Mouse (Mus musculus) adrenal gland, postnatal 14 days (tissue): ENCODE data around the gene Psmd2. TPM values are rescaled to one million over a fixed set of nuclear protein-coding genes. Genes with fewer than 3 reads are reported as not detected.

ENCODE experiments used
- DNase-seq: peaks from one replicate; pipeline ENCODE4 v3.0.0; 2021; ENCODE audit warnings: mixed read lengths
- long read RNA-seq, 2 experiments: library from polyadenylated mRNA; stranded (forward); transcript quantifications; one replicate each; pipeline ENCODE4 v2.0.0; 2021
- total RNA-seq: library from RNA; stranded (reverse); gene quantifications from 2 replicates; pipeline ENCODE4 v1.2.3, GENCODE M21; 2021

The Psmd2 gene
- 220 and 224 TPM in 2 replicates for total RNA-seq
- long read RNA-seq, experiment 1, transcript Psmd2-201 (21 exons, 2,961 nt), result major isoform, 406 of 473 reads
- long read RNA-seq, experiment 1, partial matches to known transcripts, result 47 of 473 reads
- long read RNA-seq, experiment 1, other reads (novel, unspliced or antisense), result 19 of 473 reads
- long read RNA-seq, experiment 2, transcript Psmd2-201 (21 exons, 2,961 nt), result major isoform, 255 of 306 reads
- long read RNA-seq, experiment 2, partial matches to known transcripts, result 40 of 306 reads
- long read RNA-seq, experiment 2, other reads (novel, unspliced or antisense), result 10 of 306 reads

DNA sequence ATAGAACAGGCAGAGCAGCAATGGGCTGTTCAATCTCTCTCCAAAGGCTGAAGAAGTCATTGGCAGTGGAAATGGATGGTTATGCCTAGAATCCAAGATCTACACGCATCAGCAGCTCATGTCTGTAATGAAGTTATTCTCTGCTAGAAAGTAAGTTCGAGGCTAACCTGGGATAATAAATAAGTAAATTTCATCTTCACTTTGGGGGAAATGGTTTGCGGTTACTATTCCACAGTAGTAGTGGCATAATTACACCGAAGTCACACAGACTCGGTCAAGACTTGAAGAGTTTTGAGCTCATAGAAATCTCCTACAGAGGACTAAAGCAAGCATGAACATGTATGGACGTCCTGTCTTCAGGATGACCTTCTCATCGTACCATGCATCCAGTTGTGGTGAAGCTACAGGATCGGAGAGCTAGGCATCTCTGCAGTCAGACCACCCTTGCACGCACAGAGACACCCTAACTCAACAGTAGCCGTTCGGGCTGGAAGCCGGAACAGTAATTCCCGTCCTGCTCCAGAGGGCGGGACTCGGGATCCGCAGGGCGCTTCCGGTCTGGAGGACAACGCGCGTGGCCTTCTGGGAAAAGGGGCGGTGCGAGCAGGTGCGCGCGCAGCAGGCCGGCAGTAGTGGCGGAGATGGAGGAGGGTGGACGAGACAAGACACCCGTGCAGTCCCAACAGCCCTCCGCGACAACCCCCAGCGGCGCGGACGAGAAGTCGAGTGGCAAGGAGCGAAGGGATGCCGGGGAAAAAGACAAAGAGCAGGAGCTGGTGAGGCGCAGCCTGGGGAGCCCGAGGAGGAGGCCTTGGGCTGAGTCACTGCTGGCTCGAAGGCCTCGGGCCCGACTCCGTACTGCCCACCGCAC, at the start of gene Psmd2:
TSS of gene Psmd2 (plus strand) at position 577 of the 871 bp plus-strand sequence.
- peak; percentile 99 for DNase-seq

GRCm38 (mm10) chr16:20604705-20605104, 46.7 kb upstream of the Psmd2 start:
- no peak for DNase-seq

DNA sequence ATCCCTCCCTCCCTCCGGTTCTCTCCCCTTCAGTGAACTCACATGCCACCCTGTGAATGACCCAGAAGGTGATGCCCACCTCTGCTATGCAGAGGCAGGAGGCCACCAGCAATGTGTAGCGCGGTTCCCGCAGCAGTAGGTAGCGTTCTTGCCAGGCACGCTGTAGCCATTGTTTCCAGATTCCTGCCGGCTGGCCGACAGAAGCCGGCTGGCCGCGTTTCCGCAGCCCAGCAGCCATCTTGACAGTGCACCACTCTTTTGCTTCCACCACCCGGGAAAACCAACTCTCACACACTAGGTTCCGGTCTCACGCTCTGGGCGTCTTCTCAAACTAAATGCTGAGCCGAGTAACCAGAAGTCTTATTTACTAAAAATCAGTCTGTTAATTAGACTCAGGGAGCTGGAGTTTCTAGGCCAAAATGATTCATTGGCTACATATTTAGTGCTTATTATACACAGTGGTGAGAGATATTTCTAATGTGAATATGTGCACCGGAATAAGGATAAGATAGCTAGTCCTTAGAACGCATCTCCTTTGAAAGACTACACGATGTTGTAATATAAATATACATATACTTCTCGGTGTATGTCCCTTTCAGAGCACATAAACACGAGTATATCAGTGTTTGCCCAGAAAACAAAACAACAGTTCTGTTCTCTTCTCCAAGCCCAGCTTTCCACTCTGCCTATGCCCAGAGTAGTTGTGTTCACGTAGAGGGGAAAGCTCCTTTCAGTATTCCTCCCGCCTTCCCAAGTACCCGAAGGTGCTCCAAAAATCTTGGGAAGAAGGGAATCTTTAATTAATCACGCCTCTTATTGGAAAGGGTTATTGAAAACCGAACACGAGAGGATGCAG, 40.7 kb upstream of the Psmd2 start:
- DNase-seq, result peak; percentile 85

GRCm38 (mm10) chr16:20611357-20612227, 39.9 kb upstream of the Psmd2 start, which contains the start of the genes Eef1akmt4, Gm49333 and Alg3:
Gene Eef1akmt4, plus strand, starts transcription at chr16:20611593.
Gene Gm49333, plus strand, starts transcription at chr16:20611610.
Gene Alg3, minus strand, starts transcription at chr16:20611735.
- peak; percentile 94 for DNase-seq

GRCm38 (mm10) chr16:20619541-20620398, 31.7 kb upstream of the Psmd2 start:
- DNase-seq, result peak; percentile 62

- peak; percentile 16 for DNase-seq
Observed at GRCm38 (mm10) chr16:20620399-20620735, 31.1 kb upstream of the Psmd2 start.

- peak; percentile 24 for DNase-seq
Observed at GRCm38 (mm10) chr16:20620751-20621190, 30.7 kb upstream of the Psmd2 start.

- DNase-seq, result peak; percentile 80
Observed at GRCm38 (mm10) chr16:20621191-20621990, 30.1 kb upstream of the Psmd2 start, which contains the start of gene Camk2n2. Gene Camk2n2, minus strand, starts transcription at chr16:20621287.

DNA sequence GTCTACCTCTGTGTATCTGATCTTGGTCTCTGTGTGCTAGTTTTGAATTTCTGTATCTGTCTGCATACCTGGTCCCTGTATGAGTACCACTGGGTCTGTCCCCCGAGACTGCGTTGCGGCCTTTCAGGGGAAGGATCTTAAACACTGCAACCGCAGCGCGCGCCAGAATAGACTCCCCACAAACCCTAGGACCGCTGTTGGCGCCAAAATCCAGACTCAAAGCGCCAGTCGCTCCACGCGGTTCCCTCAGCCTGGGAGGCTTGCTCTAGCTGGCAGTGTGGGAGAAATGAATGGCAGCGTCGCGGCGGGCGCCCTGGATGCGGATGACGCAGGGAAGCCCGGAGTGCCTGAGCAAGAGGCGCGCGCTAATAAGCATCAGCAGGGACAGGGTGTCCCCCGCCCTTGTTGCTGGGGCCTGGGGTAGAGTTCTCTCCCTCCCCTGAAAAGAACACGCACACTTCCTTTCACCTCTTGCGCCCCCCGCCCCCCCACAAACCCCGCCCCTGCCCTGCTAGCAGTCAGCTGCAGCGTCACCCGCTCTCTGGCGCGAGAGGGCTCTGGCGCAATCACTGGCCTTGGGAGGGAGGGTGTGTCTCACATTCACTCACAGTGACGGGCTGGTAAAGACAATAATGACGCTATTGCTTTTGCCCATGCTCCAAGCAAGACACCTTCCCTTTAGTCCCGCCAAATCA, 29.3 kb upstream of the Psmd2 start:
- DNase-seq, result peak; percentile 93

DNA sequence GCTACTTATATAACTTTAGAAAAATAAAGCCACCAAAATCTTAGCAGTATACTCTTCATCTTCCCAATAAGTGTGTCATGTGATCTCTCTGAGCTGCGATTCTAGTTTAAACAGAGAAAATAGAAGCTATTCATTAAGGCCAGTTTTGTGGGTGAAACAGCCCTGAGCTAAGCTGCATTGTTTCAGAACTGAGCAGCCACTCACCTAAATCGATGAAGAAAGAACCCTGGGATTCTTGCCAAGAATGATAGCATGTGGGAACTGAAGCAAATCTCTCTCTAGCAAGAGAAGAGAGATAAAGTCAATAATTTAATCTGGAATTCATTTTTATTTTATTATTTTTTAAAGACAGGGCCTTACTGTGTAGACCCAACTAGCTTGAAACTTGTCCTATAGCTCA, 28.2 kb upstream of the Psmd2 start:
- DNase-seq, result no peak

GRCm38 (mm10) chr16:20628871-20629391, 22.5 kb upstream of the Psmd2 start:
- no peak for DNase-seq

DNA sequence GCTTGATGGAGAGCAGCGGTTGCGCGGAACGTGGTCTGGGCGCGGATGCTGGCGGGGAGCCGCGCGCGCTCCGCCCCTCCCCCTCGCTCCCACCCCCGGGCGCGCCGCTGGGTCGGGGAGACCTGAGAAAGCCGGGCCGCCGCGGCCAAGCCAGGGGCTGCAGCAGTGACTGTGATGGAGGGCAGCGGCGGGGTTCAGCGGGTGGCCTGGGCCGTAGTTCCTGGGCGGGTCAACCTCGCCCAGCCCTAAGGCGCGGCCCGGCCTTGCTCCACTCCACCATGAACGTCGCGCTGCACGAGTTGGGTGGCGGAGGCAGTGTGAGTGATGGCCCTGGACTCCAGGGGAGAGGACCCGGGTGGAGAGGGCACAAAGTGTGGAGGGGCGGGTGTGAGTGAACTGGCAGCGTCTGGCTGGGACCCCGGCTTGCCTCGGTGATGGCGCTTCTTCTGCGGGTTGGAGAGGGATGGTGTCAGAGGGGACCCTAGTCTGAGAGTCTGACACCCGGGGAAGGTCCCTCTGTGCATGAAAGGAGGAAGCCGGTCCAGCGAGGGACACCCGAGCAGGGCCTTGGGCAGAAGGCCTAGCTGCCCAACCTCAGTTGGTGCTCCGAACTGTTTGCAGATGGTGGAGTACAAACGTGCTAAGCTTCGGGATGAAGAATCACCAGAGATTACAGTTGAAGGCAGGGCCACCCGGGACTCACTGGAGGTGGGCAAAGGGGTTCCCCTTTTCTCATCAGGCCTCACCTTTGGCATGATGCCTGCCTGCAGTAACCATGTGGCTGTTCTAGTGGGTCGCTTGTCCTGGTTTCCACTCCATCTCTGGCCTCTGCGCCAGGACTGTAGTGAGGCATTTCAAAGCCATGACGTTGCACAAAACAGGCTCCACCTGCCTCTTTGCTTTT, 21.5 kb upstream of the Psmd2 start, which contains the start of gene Ece2:
TSS of gene Ece2 (plus strand) at position 98 of the 904 bp plus-strand sequence.
- DNase-seq, result peak; percentile 59

GRCm38 (mm10) chr16:20637410-20637809, 14.0 kb upstream of the Psmd2 start:
- DNase-seq, result no peak

- DNase-seq, result no peak
Observed at GRCm38 (mm10) chr16:20638367-20638766, 13.1 kb upstream of the Psmd2 start.

DNA sequence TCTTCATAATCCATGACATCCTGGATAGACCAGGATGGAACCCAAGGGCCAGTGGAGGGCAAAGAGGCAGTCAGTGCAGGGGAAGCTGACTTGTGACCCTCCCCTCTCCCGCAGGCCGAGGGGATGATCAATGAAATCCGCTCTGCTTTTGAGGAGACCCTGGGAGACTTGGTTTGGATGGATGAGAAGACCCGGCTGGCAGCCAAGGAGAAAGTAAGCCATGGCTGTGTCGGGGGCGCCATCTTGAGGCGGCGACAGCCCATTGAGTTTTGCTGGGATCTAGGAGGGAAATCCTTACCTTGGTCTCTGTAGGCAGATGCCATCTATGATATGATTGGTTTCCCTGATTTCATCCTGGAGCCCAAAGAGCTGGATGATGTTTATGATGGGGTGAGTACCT, 9.3 kb upstream of the Psmd2 start:
- DNase-seq, result peak; percentile 84

DNA sequence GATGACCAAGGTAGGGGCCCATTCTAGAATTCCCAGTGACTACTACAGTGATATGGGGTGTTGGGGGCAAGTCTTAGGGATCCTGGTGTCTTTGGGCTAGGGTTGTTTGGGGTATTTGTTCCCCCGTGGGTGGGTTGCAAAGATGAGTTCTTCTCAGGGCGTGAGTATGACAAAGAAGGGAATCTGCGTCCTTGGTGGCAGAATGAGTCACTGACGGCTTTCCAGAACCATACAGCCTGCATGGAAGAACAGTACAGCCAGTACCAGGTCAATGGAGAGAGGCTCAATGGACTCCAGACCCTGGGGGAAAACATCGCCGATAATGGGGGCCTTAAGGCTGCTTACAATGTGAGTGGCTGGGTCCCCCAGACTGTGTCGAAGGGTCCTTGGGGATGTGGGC, 7.5 kb upstream of the Psmd2 start:
- DNase-seq, result peak; percentile 36

GRCm38 (mm10) chr16:20651947-20652310, 477 bp downstream of the Psmd2 start:
- no peak for DNase-seq
